Mouse (Mus musculus): Measurements from ENCODE around the gene Cfap43. TPM values are rescaled to one million over a fixed set of nuclear protein-coding genes. Genes with fewer than 3 reads are reported as not detected.

Cfap43 gene
- total and polyA plus RNA-seq, 3 experiments, result 3.2 to 12.7 (median 11.7) TPM

DNA sequence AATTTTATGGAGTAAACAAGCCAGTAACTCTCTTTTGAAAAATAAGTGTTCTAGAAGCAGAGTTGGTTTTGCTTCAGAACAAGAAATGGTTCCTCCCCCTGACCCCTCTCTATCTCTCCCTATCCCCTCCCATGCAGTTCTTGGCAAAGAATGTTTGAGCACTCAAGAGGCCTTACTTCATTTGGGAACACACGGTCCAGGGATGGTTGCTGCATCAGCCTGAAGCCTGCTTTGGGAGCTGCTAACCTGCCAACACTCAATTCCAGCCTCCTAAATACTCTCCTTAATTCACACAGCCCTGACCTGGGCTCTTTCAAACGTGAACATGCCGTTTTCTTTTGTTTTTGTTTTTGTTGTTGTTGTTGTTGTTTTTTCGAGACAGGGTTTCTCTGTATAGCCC, 194.2 kb downstream of the Cfap43 start:
- Histone ChIP-seq H3K4me3 (replicated peaks in 1 of 3; ENCODE audit: low read depth in 2 of 3, low read length in 2 of 3, poor library complexity in 1 of 3) (no peak overlapping the region), H3K79me2 (replicated peaks; ENCODE audit: control insufficient read depth, extremely low read depth, insufficient read depth, poor library complexity, severe bottlenecking) (no peaks in the 10 kb centered on the region), H3K9me3 (replicated peaks; ENCODE audit: low read length) (no peaks in the 10 kb centered on the region), H3K36me3 (replicated peaks in 1 of 2; ENCODE audit: control insufficient read depth in 1 of 2, insufficient read depth in 1 of 2, low read length in 1 of 2) (no peaks in the 10 kb centered on the region), H3K9ac (ENCODE audit: insufficient read depth, low read depth) (no peak overlapping the region), H3K27ac (ENCODE audit: insufficient read depth, low read depth) (no peak overlapping the region), H3K4me2 (ENCODE audit: insufficient read depth, low read depth, poor library complexity, severe bottlenecking) (no peak overlapping the region), H3K4me1 (ENCODE audit: control insufficient read depth in 1 of 2, insufficient read depth in 2 of 2) (peaks cover 6 to 10% of the 10 kb centered on the region in 2 experiments; a peak in 3 of 4 replicates), H3K27me3 (replicated peaks) (no peaks in the 10 kb centered on the region)
- in situ Hi-C loops (cut with MboI; ENCODE audit: low pct_ligation_motif_present, low pct_unique_long_range_greater_than_20kb, low sequenced_read_pairs), result loop anchor here (10.0 kb wide), 1 partner anchor 50 kb away; no protein-coding TSS in a partner anchor
- DNase-seq (ENCODE audit: extremely low read depth), result no peak
- dilution Hi-C loops (cut with MboI; ENCODE audit: extremely low pct_ligation_motif_present, extremely low pct_unique_long_range_greater_than_20kb, low sequenced_read_pairs), result no loop called here
- TF ChIP-seq KAT2A (IDR thresholded peaks at IDR 0.05; ENCODE audit: insufficient replicate concordance, low read length) (no peak), GABPA (IDR thresholded peaks at IDR 0.05; ENCODE audit: insufficient replicate concordance, low read depth, low read length) (no peak)

DNA sequence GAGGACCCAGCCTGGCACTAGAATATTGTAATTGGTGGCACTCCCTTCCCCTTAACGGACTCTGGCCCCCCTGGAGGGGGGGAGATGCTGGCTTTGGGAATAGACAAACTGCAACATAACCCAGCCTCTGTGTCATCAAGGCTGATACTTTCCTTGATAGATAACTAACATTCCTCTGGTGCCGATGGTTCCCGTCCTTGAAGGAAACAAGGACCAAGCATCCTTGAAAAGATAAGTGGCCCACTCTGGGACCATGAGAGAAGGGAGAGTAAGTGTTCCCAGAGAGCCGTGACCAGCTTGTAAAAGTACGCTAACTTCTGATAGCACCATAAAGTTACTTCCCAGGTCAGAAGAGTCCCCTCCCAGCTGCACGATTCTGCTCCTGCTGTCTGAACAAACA, 196.6 kb downstream of the Cfap43 start:
- no peaks in the 10 kb centered on the region for H3K79me2 ChIP-seq (replicated peaks; ENCODE audit: control insufficient read depth, extremely low read depth, insufficient read depth, poor library complexity, severe bottlenecking)
- in situ Hi-C loops (cut with MboI; ENCODE audit: low pct_ligation_motif_present, low pct_unique_long_range_greater_than_20kb, low sequenced_read_pairs), result loop anchor here (10.0 kb wide), 1 partner anchor 48 kb away; no protein-coding TSS in a partner anchor
- H3K4me3 ChIP-seq (replicated peaks in 1 of 3; ENCODE audit: low read depth in 2 of 3, low read length in 2 of 3, poor library complexity in 1 of 3), result no peak overlapping the region
- H3K27me3 ChIP-seq (replicated peaks), result peaks cover 1% of the 10 kb centered on the region
- H3K27ac ChIP-seq (ENCODE audit: insufficient read depth, low read depth), result no peak overlapping the region
- no peak overlapping the region for H3K4me2 ChIP-seq (ENCODE audit: insufficient read depth, low read depth, poor library complexity, severe bottlenecking)
- dilution Hi-C loops (cut with MboI; ENCODE audit: extremely low pct_ligation_motif_present, extremely low pct_unique_long_range_greater_than_20kb, low sequenced_read_pairs), result no loop called here
- no peaks in the 10 kb centered on the region for H3K36me3 ChIP-seq (replicated peaks in 1 of 2; ENCODE audit: control insufficient read depth in 1 of 2, insufficient read depth in 1 of 2, low read length in 1 of 2)
- no peak for DNase-seq (ENCODE audit: extremely low read depth)
- H3K9ac ChIP-seq (ENCODE audit: insufficient read depth, low read depth), result no peak overlapping the region
- H3K4me1 ChIP-seq (ENCODE audit: control insufficient read depth in 1 of 2, insufficient read depth in 2 of 2), result peaks cover 3% of the 10 kb centered on the region in 2 experiments; a peak in 1 of 4 replicates
- H3K9me3 ChIP-seq (replicated peaks; ENCODE audit: low read length), result no peaks in the 10 kb centered on the region
- TF ChIP-seq POLR2AphosphoS2 (IDR thresholded peaks at IDR 0.05; ENCODE audit: low read depth, low read length) (no peak), MEF2A (IDR thresholded peaks at IDR 0.05; ENCODE audit: borderline replicate concordance, low read depth, low read length) (no peak), MXI1 (IDR thresholded peaks at IDR 0.05; ENCODE audit: low read depth, low read length) (no peak), ELF1 (IDR thresholded peaks at IDR 0.05; ENCODE audit: low read depth, low read length) (no peak), UBTF (IDR thresholded peaks at IDR 0.05; ENCODE audit: low read depth, low read length) (no peak), ZKSCAN1 (IDR thresholded peaks at IDR 0.05; ENCODE audit: borderline replicate concordance, low read depth, low read length) (no peak), E2F4 (IDR thresholded peaks at IDR 0.05; ENCODE audit: insufficient replicate concordance, low read depth, low read length) (no peak), EP300 (IDR thresholded peaks at IDR 0.05; ENCODE audit: low read length) (no peak), CTCF (conservative IDR thresholded peaks at IDR 0.05 in 1 of 2, IDR thresholded peaks at IDR 0.05 in 1 of 2; ENCODE audit: low read depth in 2 of 2, low read length in 2 of 2) (no peak), ETS1 (conservative IDR thresholded peaks at IDR 0.05; ENCODE audit: low read depth, low read length) (no peak), TBP (conservative IDR thresholded peaks at IDR 0.05; ENCODE audit: low read depth, low read length) (no peak), ZC3H11A (IDR thresholded peaks at IDR 0.05; ENCODE audit: low read depth, low read length) (no peak), RCOR1 (conservative IDR thresholded peaks at IDR 0.05; ENCODE audit: low read depth, low read length) (no peak), NRF1 (IDR thresholded peaks at IDR 0.05; ENCODE audit: low read depth, low read length) (no peak), ZNF384 (IDR thresholded peaks at IDR 0.05; ENCODE audit: low read depth, low read length) (no peak), PAX5 (IDR thresholded peaks at IDR 0.05; ENCODE audit: low read length) (no peak)
